Mouse (Mus musculus): ENCODE results near the gene Fasn. TPM values are rescaled to one million over a fixed set of nuclear protein-coding genes. Genes with fewer than 3 reads are reported as not detected.
"Not testable (repeated sequence)": the region's sequence is repeated elsewhere in the genome, so short reads cannot be mapped to it uniquely, and the experiment has no call there.

Fasn gene
- total RNA-seq, 2 experiments from 2014 or later, result 10.5 to 19.2 TPM

DNA sequence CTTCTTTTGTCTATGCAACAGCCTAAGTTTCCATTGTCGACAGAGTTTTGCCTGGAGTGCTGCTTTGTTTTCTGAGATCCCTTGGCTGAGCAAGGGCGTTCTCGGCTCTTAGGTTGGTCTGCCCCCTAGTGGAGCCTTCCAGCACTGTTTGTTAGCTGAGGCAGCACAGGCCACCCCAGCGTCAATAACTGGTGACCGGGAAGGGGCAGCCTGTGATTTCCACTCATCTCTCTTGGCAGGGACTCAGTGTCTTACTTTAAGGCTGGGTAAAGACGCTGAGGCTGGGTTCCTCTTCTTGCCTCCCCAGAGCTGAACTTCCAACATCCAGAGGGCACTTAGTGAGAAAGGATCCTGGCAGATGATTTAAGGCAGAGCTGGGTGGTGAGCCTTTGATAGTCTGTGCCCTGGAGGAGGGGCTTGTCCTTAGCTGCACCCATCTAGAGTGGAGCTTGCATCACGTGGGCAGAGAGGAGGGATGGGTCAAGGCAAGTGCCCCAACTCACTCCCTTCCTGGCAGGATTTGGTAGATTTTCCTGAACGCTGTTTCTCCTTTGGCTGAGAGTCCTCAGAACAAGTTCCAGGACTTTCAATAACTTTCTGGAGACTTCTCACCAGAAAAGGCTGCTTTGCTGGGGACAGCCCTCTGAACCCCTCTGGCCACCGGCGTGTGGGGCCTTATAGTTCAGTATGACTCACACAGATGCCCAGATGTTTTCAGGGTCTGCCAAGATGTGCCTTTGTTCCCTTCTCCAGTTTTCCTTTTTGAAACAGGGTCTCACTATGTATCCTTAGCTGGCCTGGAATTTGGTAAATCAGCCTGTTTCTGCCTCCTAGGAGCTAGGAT, 24.1 kb downstream of the Fasn start:
- peak; percentile 74 for ATAC-seq (ENCODE audit: poor library complexity, severe bottlenecking)

DNA sequence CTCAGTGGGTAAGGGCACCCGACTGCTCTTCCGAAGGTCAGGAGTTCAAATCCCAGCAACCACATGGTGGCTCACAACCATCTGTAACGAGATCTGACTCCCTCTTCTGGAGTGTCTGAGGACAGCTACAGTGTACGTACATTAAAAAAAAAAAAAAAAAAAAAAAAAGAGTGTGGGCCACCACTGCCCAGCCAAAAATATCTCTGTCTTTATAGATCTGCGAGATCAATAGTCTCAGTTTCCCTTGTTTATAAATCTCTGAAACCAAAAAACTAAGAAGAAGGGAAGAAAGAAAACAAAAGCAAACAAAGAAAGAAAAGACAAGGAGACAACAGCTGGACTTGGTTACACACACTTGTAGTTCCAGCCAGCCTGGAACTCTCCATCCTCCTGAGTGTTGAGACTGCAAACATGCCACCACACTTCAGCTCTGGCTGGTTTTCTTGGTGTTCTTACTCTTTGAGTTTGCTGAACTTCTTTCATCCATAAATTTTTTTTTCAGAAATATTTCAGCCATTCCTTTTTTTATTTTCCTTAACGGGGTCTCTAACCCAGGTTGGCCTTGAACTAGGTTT, 24.9 kb downstream of the Fasn start:
- ATAC-seq (ENCODE audit: poor library complexity, severe bottlenecking), result no peak

- no peak for ATAC-seq (ENCODE audit: poor library complexity, severe bottlenecking)
Measured at GRCm38 (mm10) chr11:120798244-120798643, 26.1 kb downstream of the Fasn start.

- no peak for ATAC-seq (ENCODE audit: poor library complexity, severe bottlenecking)
Measured at GRCm38 (mm10) chr11:120796614-120796946, 27.8 kb downstream of the Fasn start.

- ATAC-seq (ENCODE audit: poor library complexity, severe bottlenecking), result peak; percentile 94
Measured at GRCm38 (mm10) chr11:120795756-120796613, 28.4 kb downstream of the Fasn start, which contains the start of gene Dus1l. TSS of gene Dus1l (minus strand) at chr11:120796403.

DNA sequence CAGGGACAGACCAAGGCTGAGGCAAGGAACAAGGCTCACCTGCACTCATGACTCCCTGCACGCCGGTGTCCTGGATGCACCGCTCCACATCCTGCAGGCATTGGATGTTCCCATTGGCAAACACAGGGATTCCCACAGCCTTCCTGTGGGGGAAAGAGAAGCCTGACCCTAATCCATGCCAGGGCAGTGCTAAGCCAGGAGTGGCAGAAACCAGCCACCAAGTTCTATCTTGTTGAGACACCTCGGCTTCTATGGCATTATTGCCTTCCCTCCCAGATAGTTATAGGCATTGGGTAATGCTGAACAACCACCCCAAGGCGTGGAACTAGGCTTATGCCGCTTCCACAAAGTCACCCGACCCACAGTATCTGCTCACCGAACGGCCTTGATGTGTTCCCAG, 31.7 kb downstream of the Fasn start:
- no peak for ATAC-seq (ENCODE audit: poor library complexity, severe bottlenecking)

DNA sequence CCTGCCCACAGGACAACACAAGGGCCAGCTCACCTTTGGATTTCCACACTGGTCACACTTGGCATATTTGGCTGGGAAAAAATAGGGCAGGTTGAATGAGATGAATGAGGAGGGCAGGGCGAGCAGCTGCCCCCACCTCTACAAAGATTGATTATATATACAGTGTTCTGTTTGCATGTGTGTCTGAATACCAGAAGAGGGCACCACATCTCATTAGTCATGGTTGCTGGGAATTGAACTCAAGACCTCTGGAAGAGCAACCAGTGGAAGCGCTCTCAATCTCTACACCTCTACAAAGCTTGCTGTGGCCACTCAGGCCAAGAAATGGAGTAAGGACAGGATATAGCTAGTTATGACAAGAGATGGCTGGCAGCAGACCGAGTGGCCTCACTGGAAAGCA, 34.5 kb downstream of the Fasn start:
- no peak for ATAC-seq (ENCODE audit: poor library complexity, severe bottlenecking)

- no peak for ATAC-seq (ENCODE audit: poor library complexity, severe bottlenecking)
Measured at GRCm38 (mm10) chr11:120789355-120789754, 35.0 kb downstream of the Fasn start.

DNA sequence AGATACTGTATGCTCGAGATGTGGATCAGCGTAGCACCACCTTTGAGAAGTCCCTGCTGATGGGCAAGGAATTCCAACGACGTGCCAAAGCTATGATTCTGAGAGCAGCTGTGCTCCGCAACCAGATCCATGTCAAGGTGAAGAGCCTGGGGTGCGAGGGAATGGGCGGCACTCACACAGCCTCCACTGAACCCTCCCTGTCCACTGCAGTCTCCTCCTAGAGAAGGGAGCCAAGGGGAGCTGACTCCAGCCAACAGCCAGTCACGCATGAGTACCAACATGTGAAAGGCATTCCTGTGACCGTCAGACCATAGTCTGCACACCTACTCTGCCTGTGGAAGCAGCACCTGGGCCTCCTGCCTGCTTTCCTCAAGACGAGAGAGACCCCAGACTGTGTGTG, 35.9 kb downstream of the Fasn start:
- not testable (repeated sequence) for ATAC-seq (ENCODE audit: poor library complexity, severe bottlenecking)

DNA sequence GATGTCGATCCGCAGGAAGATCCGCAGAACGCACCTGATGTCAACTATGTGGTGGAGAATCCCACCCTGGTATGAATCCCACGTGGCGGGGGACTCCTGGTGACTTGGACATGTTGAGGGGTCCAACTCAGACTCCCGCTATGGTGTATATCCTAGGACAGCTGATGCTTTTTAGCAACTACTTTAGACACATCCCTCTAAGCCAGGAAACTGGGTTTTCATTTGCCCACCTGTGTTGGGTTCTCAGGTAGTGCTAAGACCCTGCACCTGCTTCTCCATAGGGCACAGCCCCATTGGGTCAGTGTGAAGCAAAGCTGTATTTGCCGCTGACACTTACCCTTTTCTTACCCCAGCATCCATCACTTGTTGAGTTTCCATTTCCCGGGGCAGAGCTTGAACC, 39.2 kb downstream of the Fasn start:
- no peak for ATAC-seq (ENCODE audit: poor library complexity, severe bottlenecking)

GRCm38 (mm10) chr11:120784064-120784791, 40.1 kb downstream of the Fasn start, which contains the start of the genes Rfng and Gps1:
TSS of gene Rfng (minus strand) at chr11:120784207.
TSS of gene Gps1 (plus strand) at chr11:120784272.
- ATAC-seq (ENCODE audit: poor library complexity, severe bottlenecking), result peak; percentile 93

GRCm38 (mm10) chr11:120783426-120784063, 40.8 kb downstream of the Fasn start:
- ATAC-seq (ENCODE audit: poor library complexity, severe bottlenecking), result 0 out of 2 replicates have a peak, but pooled peaks have one; percentile 11

- ATAC-seq (ENCODE audit: poor library complexity, severe bottlenecking), result not testable (repeated sequence)
Measured at GRCm38 (mm10) chr11:120781361-120781760, 43.0 kb downstream of the Fasn start.

DNA sequence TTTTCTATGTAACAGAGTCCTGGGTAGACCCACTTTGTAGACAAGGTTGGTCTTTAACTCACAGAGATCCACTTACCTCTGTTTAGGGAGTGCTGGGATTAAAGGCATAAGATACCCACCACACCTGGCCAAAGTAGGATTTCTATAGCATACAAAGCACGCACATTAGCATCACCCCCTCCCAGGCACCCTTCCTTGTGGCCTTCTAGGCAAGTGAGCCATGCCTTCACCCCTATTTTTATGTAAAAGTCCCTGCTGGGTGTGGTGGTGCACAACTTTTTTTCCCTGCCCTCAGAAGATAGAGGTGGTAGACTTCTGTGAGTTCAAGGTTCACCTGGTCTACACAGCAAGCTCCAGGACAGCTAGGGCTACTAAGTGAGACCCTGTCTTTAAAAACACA, 44.5 kb downstream of the Fasn start:
- no peak for ATAC-seq (ENCODE audit: poor library complexity, severe bottlenecking)

DNA sequence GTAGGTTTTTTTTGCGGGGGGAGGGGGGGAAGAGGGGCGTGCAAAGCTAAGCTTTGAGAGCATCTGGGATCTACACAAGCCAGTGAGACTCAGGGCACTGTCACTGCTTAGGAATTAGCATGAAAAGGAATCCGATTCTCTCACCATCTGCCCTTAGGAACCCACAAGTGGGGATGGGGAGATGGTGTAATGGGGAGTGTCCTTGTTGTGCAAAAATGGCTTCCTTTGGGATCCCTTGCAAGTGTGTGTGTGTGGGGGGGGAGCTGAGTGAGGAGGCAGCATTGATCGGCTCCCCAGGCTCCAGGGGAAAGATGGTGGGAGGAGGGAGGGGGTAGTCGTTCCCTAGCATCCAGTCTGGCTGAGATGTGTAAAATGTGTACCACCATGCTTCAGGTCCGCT, 47.2 kb downstream of the Fasn start:
- ATAC-seq (ENCODE audit: poor library complexity, severe bottlenecking), result no peak

GRCm38 (mm10) chr11:120775774-120776469, 48.4 kb downstream of the Fasn start:
- peak; percentile 100 for ATAC-seq (ENCODE audit: poor library complexity, severe bottlenecking)

DNA sequence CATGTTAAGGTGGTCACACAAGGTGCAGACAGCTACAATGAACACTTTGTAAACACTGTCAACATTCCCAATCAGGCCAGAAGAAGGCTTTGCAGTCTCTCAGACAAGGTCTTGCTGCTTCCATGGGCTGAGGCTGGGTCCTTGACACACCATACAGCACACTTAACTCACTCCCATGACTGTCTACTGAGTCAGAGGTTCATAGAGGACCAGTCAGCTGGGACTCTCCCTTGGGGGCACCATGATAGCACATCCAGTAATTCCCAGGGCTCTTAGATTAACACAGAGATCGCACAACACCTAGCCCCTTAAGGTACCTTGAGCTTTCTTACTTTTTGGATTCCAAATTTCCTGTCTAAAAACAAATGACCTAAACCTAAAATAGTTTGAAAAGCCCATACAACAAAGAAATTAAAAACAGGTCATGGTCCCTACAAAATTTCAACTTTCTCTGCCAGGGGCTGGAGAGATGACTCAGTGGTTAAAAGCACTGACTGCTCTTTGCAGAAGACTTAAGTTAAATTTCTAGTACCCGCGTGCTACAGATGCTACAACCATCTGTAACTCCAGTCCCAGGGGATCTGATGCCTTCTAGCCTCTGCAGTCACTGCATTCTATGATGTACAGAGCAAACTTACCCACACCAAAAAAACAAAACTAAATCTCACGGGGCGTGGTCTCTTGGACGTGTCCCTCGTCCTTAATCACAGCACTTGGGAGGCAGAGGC, 50.7 kb downstream of the Fasn start:
- ATAC-seq (ENCODE audit: poor library complexity, severe bottlenecking), result no peak

DNA sequence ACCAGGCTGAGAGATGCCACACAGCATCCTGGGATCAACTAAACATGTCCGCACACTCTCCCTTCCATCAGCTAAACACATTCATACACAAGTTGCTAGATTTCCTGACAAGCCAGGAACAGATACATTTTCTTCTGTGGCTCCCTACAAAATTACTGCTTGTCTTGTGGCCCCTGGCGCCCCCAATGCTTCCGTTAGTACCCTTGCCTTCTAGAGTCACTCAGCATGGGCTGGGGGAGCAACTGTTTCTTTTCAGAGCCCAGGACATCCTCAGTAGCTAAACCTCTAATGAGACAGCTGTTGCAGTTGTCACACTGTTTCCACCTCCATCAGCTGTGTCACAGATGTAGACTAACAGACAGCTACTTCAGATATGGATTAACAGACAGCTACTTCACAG, 51.6 kb downstream of the Fasn start:
- no peak for ATAC-seq (ENCODE audit: poor library complexity, severe bottlenecking)

GRCm38 (mm10) chr11:120768206-120768605, 56.1 kb downstream of the Fasn start:
- no peak for ATAC-seq (ENCODE audit: poor library complexity, severe bottlenecking)
